Mouse (Mus musculus): Measurements from ENCODE around the gene Agbl4. TPM values are rescaled to one million over a fixed set of nuclear protein-coding genes. Genes with fewer than 3 reads are reported as not detected.
"Not testable (repeated sequence)": the region's sequence is repeated elsewhere in the genome, so short reads cannot be mapped to it uniquely, and the experiment has no call there.

Gene Agbl4
- total RNA-seq, 2 experiments from 2014 or later = 14.0 to 17.2 TPM

- peak; percentile 13 to 62 for DNase-seq (ENCODE audit: low spot score in 2 of 2)
These were observed 518.6 kb downstream of the Agbl4 start for GRCm38 (mm10) chr4:110916061-110916460.

GRCm38 (mm10) chr4:110916565-110916964 is 519.1 kb downstream of the Agbl4 start:
- peak; percentile 88 to 94 for DNase-seq (ENCODE audit: low spot score in 2 of 2)

GRCm38 (mm10) chr4:110921013-110921412 is 523.6 kb downstream of the Agbl4 start:
- DNase-seq (ENCODE audit: low spot score in 2 of 2) = peak in 1 of 2 experiments; percentile 5

- no peak for DNase-seq (ENCODE audit: low spot score in 2 of 2)
These were observed 604.2 kb downstream of the Agbl4 start for GRCm38 (mm10) chr4:111001641-111002040.

GRCm38 (mm10) chr4:111004719-111005479 is 607.4 kb downstream of the Agbl4 start:
- DNase-seq (ENCODE audit: low spot score in 2 of 2) = no peak

- DNase-seq (ENCODE audit: low spot score in 2 of 2) = peak; percentile 20 to 61
These were observed 621.9 kb downstream of the Agbl4 start for GRCm38 (mm10) chr4:111019376-111019775.

GRCm38 (mm10) chr4:111067330-111067729 is 669.9 kb downstream of the Agbl4 start:
- DNase-seq (ENCODE audit: low spot score in 2 of 2) = no peak

GRCm38 (mm10) chr4:111073738-111074497 is 676.5 kb downstream of the Agbl4 start:
- no peak for DNase-seq (ENCODE audit: low spot score in 2 of 2)

- no peak for DNase-seq (ENCODE audit: low spot score in 2 of 2)
These were observed 677.3 kb downstream of the Agbl4 start for GRCm38 (mm10) chr4:111074701-111075154.

GRCm38 (mm10) chr4:111077810-111078209 is 680.3 kb downstream of the Agbl4 start:
- no peak for DNase-seq (ENCODE audit: low spot score in 2 of 2)

- DNase-seq (ENCODE audit: low spot score in 2 of 2) = no peak
These were observed 687.9 kb downstream of the Agbl4 start for GRCm38 (mm10) chr4:111085330-111085729.

GRCm38 (mm10) chr4:111136217-111137147 is 739.0 kb downstream of the Agbl4 start:
- DNase-seq (ENCODE audit: low spot score in 2 of 2) = no peak

GRCm38 (mm10) chr4:111147748-111148147 is 750.3 kb downstream of the Agbl4 start:
- DNase-seq (ENCODE audit: low spot score in 2 of 2) = no peak

- no peak for DNase-seq (ENCODE audit: low spot score in 2 of 2)
These were observed 758.4 kb downstream of the Agbl4 start for GRCm38 (mm10) chr4:111155859-111156258.

- peak in 1 of 2 experiments; percentile 22 for DNase-seq (ENCODE audit: low spot score in 2 of 2)
These were observed 784.0 kb downstream of the Agbl4 start for GRCm38 (mm10) chr4:111181478-111181877.

GRCm38 (mm10) chr4:111200100-111200499 is 802.6 kb downstream of the Agbl4 start:
- no peak for DNase-seq (ENCODE audit: low spot score in 2 of 2)

GRCm38 (mm10) chr4:111215191-111215762 is 817.8 kb downstream of the Agbl4 start:
- DNase-seq (ENCODE audit: low spot score in 2 of 2) = peak in 1 of 2 experiments; percentile 8

GRCm38 (mm10) chr4:111219030-111219429 is 821.6 kb downstream of the Agbl4 start:
- not testable (repeated sequence) for DNase-seq (ENCODE audit: low spot score in 2 of 2)

GRCm38 (mm10) chr4:111219543-111219942 is 822.1 kb downstream of the Agbl4 start:
- DNase-seq (ENCODE audit: low spot score in 2 of 2) = not testable (repeated sequence)

- DNase-seq (ENCODE audit: low spot score in 2 of 2) = no peak
These were observed 836.4 kb downstream of the Agbl4 start for GRCm38 (mm10) chr4:111233849-111234248.

GRCm38 (mm10) chr4:111251917-111252316 is 854.5 kb downstream of the Agbl4 start:
- DNase-seq (ENCODE audit: low spot score in 2 of 2) = peak in 1 of 2 experiments; percentile 12

Data from layer of hippocampus, adult 18-20 months (tissue).